Mouse (Mus musculus) thymus, adult 2 months (tissue): ENCODE data around the gene Rarb.

Experiments used
- CTCF ChIP-seq: fragments of 200-500 bp; IDR thresholded peaks from 2 replicates; pipeline ENCODE4 v1.5.1; 2012; ENCODE audit warnings: mild to moderate bottlenecking, control low read depth, low read length, moderate library complexity, borderline replicate concordance; ENCODE audit not compliant: control insufficient read depth, poor library complexity, insufficient read depth; ENCODE audit errors: extremely low read depth
- POLR2A ChIP-seq: fragments of 200-500 bp; IDR thresholded peaks from 2 replicates; pipeline ENCODE4 v1.6.1; 2012; ENCODE audit warnings: mild to moderate bottlenecking, low read length, control low read depth, moderate library complexity; ENCODE audit not compliant: control insufficient read depth, poor library complexity, insufficient read depth; ENCODE audit errors: extremely low read depth

DNA sequence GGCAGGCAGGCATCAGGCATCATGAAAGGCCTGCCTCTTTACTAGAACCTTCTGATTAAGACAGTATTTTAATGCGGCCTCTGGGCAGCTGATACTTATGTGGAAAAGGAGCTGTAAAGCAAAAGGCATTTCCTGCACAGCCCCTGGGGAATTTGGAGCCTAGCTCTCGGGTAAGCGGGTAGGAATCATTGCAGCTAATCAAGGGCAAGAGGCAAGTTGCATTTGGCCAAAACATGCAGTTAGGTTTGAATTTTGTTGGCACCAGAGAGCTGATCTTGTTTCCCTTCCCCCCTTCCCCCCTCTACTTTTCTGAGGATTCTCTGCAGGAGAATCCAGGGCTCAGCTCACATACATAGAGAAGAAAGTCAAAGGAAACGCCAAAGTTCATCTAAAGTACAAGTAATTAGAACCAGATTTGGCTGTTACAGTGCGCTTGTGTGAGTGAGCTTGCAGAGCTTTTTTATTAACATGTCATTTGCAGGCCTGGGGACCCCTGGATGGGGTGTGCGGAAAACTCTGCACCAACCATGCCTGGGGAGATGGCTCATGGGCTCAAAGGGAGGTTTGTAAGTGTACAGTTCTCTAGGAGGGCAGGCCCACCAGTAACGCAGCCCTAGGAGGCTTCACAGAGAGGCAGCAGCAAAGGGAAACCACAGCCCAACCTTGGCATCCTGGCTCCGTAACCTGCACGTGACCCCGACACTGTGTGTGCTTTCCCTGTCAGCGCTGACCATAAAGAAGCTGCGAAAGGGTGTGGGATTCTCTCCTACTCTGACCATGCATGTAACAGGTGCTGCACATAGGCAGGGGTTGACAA, 264.1 kb downstream of the Rarb start:
- no peak for TF ChIP-seq CTCF
- TF ChIP-seq POLR2A, result no peak
